In genomic region chr14:34188629-34189028, GRCm38 (mm10) we compare ENCODE assay signal across 9 mouse cellular contexts. TPM values are rescaled to one million over a fixed set of nuclear protein-coding genes. Genes with fewer than 3 reads are reported as not detected.
DNase-seq lines count a peak whose midpoint lies in the region; ATAC-seq and TF ChIP-seq lines count a peak whose summit lies in the region.
"Had no signal": no experiment of that assay in that cellular context is flagged by ENCODE, and none has a peak within 500 bp of the region (broad histone marks: within the 10 kb centered on the region; RNA-seq: fewer than 3 reads in every experiment).

No protein-coding gene starts in this region.

- H3K9ac ChIP-seq in kidney, postnatal 0 days (ENCODE audit: low read depth, low read length): no peak overlapping the region
- H3K9ac ChIP-seq: heart, embryonic 13.5 days had no signal

- no peak overlapping the region for H3K27ac ChIP-seq in testis, adult 2 months (ENCODE audit: control insufficient read depth, insufficient read depth, low read depth, low read length)
- no peak overlapping the region for H3K27ac ChIP-seq in kidney, postnatal 0 days
- H3K27ac ChIP-seq: heart, embryonic 13.5 days had no signal

- no peak overlapping the region for H3K4me3 ChIP-seq in testis, adult 2 months (ENCODE audit: control insufficient read depth, low read depth, low read length)
- no peak overlapping the region for H3K4me3 ChIP-seq in kidney, postnatal 0 days (replicated peaks; ENCODE audit: low read depth, low read length)
- H3K4me3 ChIP-seq: heart, embryonic 13.5 days had no signal

- H3K4me2 ChIP-seq in kidney, postnatal 0 days (ENCODE audit: low read length): no peak overlapping the region
- H3K4me2 ChIP-seq: heart, embryonic 13.5 days had no signal

- WGBS in kidney, postnatal 0 days: 75% methylated on average over 5 of the region's 5 CpGs

- no peak for TF ChIP-seq POLR2A in testis, adult 2 months (IDR thresholded peaks at IDR 0.05; ENCODE audit: control insufficient read depth, low read depth, low read length)

- no peak for ATAC-seq in kidney, postnatal 0 days (replicated peaks; ENCODE audit: low FRiP score, low read depth)
- peak; percentile 66 for ATAC-seq in megakaryocyte, adult 5-6 weeks (ENCODE audit: poor library complexity, severe bottlenecking)

- no peaks in the 10 kb centered on the region; the same call in 1 of the 2 replicates for H3K4me1 ChIP-seq in testis, adult 2 months (ENCODE audit: control insufficient read depth, insufficient read depth, low read length)
- no peaks in the 10 kb centered on the region for H3K4me1 ChIP-seq in kidney, postnatal 0 days (replicated peaks; ENCODE audit: insufficient read depth, low read length)

- no peaks in the 10 kb centered on the region for H3K27me3 ChIP-seq in testis, adult 2 months (ENCODE audit: control insufficient read depth, insufficient read depth, low read length)
- no peaks in the 10 kb centered on the region for H3K27me3 ChIP-seq in kidney, postnatal 0 days (ENCODE audit: insufficient read depth, low read length)
- H3K27me3 ChIP-seq: heart, embryonic 13.5 days had no signal

- peak; percentile 27 to 39 for DNase-seq in heart, adult 18-20 months
- DNase-seq in heart, adult 11 months: no peak
- DNase-seq in testis, postnatal 14 days (ENCODE audit: low spot score): no peak
- DNase-seq in cerebellum, postnatal 36 days: peak; percentile 13 to 40
- DNase-seq in kidney, postnatal 0 days (ENCODE audit: low spot score): peak; percentile 49
- peak; percentile 35 to 48 for DNase-seq in urinary bladder, postnatal 36 days (ENCODE audit: low spot score in 2 of 2)

- TF ChIP-seq CTCF in testis, adult 2 months (IDR thresholded peaks at IDR 0.05; ENCODE audit: control insufficient read depth, insufficient read depth, insufficient replicate concordance, low read depth, low read length): peak; percentile 67; the same call in 1 of the 2 replicates
- TF ChIP-seq CTCF in kidney, postnatal 0 days (IDR thresholded peaks at IDR 0.05; ENCODE audit: low read depth): peak; percentile 73

- H3K36me3 ChIP-seq in testis, adult 2 months (ENCODE audit: control insufficient read depth, insufficient read depth, low read length): no peaks in the 10 kb centered on the region
- no peaks in the 10 kb centered on the region for H3K36me3 ChIP-seq in kidney, postnatal 0 days (ENCODE audit: insufficient read depth, low read length)
- H3K36me3 ChIP-seq: heart, embryonic 13.5 days had no signal

- H3K9me3 ChIP-seq in kidney, postnatal 0 days (replicated peaks; ENCODE audit: low read length): no peaks in the 10 kb centered on the region
- H3K9me3 ChIP-seq: heart, embryonic 13.5 days had no signal

RNA-seq across cellular contexts. Expression of gene Gprin2, which starts 12.8 kb away (rescaled TPM):
- total RNA-seq in heart, adult 18-20 months (2021): under 1 TPM; 0.13 to 0.25 TPM
- 0.08 and 0.26 TPM in 2 replicates for polyA plus RNA-seq in testis, adult 2 months (2012; rRNA removed)
- polyA plus RNA-seq in kidney, postnatal 0 days (2015; fragmentation: Nextera tagmentation; extraction: Ambion mirVana): 0.62 and 0.79 TPM in 2 replicates
- total RNA-seq in megakaryocyte, adult 5-6 weeks (2015): not detected in 2 replicates
- total RNA-seq in megakaryocyte, adult 5-6 weeks (2017): not detected in 2 replicates

RNA-seq across cellular contexts. Expression of gene Syt15, which starts 30.8 kb away (rescaled TPM):
- under 1 TPM; 0.35 to 0.67 TPM for total RNA-seq in heart, adult 18-20 months (2021)
- 0.58 and 0.72 TPM in 2 replicates for polyA plus RNA-seq in testis, adult 2 months (2012; rRNA removed)
- polyA plus RNA-seq in kidney, postnatal 0 days (2015; fragmentation: Nextera tagmentation; extraction: Ambion mirVana): 0.76 and 0.80 TPM in 2 replicates
- not detected in 2 replicates for total RNA-seq in megakaryocyte, adult 5-6 weeks (2015)
- not detected in 2 replicates for total RNA-seq in megakaryocyte, adult 5-6 weeks (2017)

RNA-seq across cellular contexts. Expression of gene Npy4r, which starts 36.3 kb away (rescaled TPM):
- total RNA-seq in heart, adult 18-20 months (2021): under 1 TPM; 0.07 to 0.13 TPM
- 0.05 and 0.06 TPM in 2 replicates for polyA plus RNA-seq in testis, adult 2 months (2012; rRNA removed)
- 0.09 and 0.19 TPM in 2 replicates for polyA plus RNA-seq in kidney, postnatal 0 days (2015; fragmentation: Nextera tagmentation; extraction: Ambion mirVana)
- not detected in 2 replicates for total RNA-seq in megakaryocyte, adult 5-6 weeks (2015)
- not detected in 2 replicates for total RNA-seq in megakaryocyte, adult 5-6 weeks (2017)

Comparison
In these comparisons a context has a peak if more than half of its experiments do, and no peak if none do; other contexts are left out.
1. DNase-seq: peak in heart, adult 18-20 months (2 of 2), cerebellum, postnatal 36 days (2 of 2), kidney, postnatal 0 days (single experiment) and urinary bladder, postnatal 36 days (2 of 2); none in heart, adult 11 months (single experiment) and testis, postnatal 14 days (single experiment).